Mouse (Mus musculus) gastrocnemius, adult 2 months (tissue): Measurements from ENCODE around the gene Tmem208. TPM values are rescaled to one million over a fixed set of nuclear protein-coding genes. Genes with fewer than 3 reads are reported as not detected.

ENCODE experiments used
- DNase-seq: peaks from one replicate; pipeline ENCODE4 v3.0.0; 2022
- H3K27ac ChIP-seq: fragments of 200-600 bp; 2 replicates; pipeline ENCODE4 v1.8.1; 2022; ENCODE audit warnings: mild to moderate bottlenecking
- H3K4me3 ChIP-seq: fragments of 200-600 bp; 2 replicates; pipeline ENCODE4 v1.8.1; 2022; ENCODE audit warnings: mild to moderate bottlenecking, moderate library complexity
- CTCF ChIP-seq: fragments of 200-600 bp; IDR thresholded peaks from 2 replicates; pipeline ENCODE4 v1.8.1; 2022; ENCODE audit warnings: antibody characterized with exemption, mild to moderate bottlenecking, moderate library complexity
- intact Hi-C: fragments of 180-260 bp; cut with DNase I; formaldehyde crosslinking; loops from one replicate; pipeline ENCODE4 v1.15.1; 2025
- microRNA-seq: library from miRNA; unstranded; fragments of <30 nt; microRNA quantifications from one replicate; pipeline ENCODE4 v1.2.0, GENCODE M21; 2021
- total RNA-seq, 2 experiments: library from RNA; stranded (reverse); gene quantifications; 2 replicates each; pipeline ENCODE4 v1.2.3; 2021

The Tmem208 gene
- total RNA-seq, 2 experiments from 2014 or later, result 20.1 to 24.6 TPM

- no peak for TF ChIP-seq CTCF
- peak; percentile 26 for DNase-seq
- H3K4me3 ChIP-seq, result no peak overlapping the region
- no peak overlapping the region for H3K27ac ChIP-seq
- intact Hi-C loops, result no loop called here
These were observed 54.2 kb downstream of the Tmem208 start for GRCm38 (mm10) chr8:105380308-105380707.

- H3K27ac ChIP-seq, result no peak overlapping the region
These were observed 57.9 kb downstream of the Tmem208 start for GRCm38 (mm10) chr8:105384070-105384469.

More at GRCm38 (mm10) chr8:105384070-105384469, 57.9 kb downstream of the Tmem208 start:
- intact Hi-C loops, result no loop called here
- peak; percentile 3 for DNase-seq
- TF ChIP-seq CTCF, result peak; percentile 9; the same call in 1 of the 2 replicates
- H3K4me3 ChIP-seq, result no peak overlapping the region

Small RNAs within 50 kb of the gene (microRNA-seq; reads per million reads assigned to microRNA genes)
- gene Gm27320 (not detected), gene Mir328 (931 reads per million, percentile 76 among the genes with 10 or more reads in this experiment)

Other genes starting within 250 kb of the Tmem208 start
- gene Ces3b, start 242.6 kb upstream of the Tmem208 start, total RNA-seq, result not detected
- not detected for gene Ces4a, start 194.6 kb upstream of the Tmem208 start, total RNA-seq
- gene Cbfb, start 155.7 kb upstream of the Tmem208 start, total RNA-seq, result 10 to 100 TPM; 58.9 to 76.8 TPM
- gene D230025D16Rik, start 101.2 kb upstream of the Tmem208 start, total RNA-seq, result 10 to 100 TPM; 28.1 to 33.1 TPM
- 1 to 10 TPM; 1.8 to 3.5 TPM for gene B3gnt9, start 71.2 kb upstream of the Tmem208 start, total RNA-seq
- gene Tradd, start 61.7 kb upstream of the Tmem208 start, total RNA-seq, result 1 to 10 TPM; 2.4 to 2.9 TPM
- gene Fbxl8, start 61.7 kb upstream of the Tmem208 start, total RNA-seq, result 1 to 10 TPM; 1.0 to 1.1 TPM
- gene Hsf4, start 56.6 kb upstream of the Tmem208 start, total RNA-seq, result 1 to 10 TPM; 6.1 to 8.4 TPM
- 10 to 100 TPM; 27.9 to 32.4 TPM for gene Nol3, start 50.2 kb upstream of the Tmem208 start, total RNA-seq
- under 1 TPM; 0.33 to 0.98 TPM for gene 4931428F04Rik, start 36.5 kb upstream of the Tmem208 start, total RNA-seq
- gene Exoc3l, start 30.3 kb upstream of the Tmem208 start, total RNA-seq, result 1 to 10 TPM in 1 of 2 experiments, under 1 TPM in 1; 0.84 to 2.3 TPM
- gene E2f4, start 28.7 kb upstream of the Tmem208 start, total RNA-seq, result 10 to 100 TPM; 26.8 to 29.7 TPM
- 1 to 10 TPM; 1.2 to 1.6 TPM for gene Elmo3, start 20.8 kb upstream of the Tmem208 start, total RNA-seq
- gene Lrrc29, start 76 bp upstream of the Tmem208 start, total RNA-seq, result 1 to 10 TPM in 1 of 2 experiments, under 1 TPM in 1; 0.99 to 1.3 TPM
- 10 to 100 TPM; 17.5 to 23.4 TPM for gene Fhod1, start 21.6 kb downstream of the Tmem208 start, total RNA-seq
- gene Slc9a5, start 22.5 kb downstream of the Tmem208 start, total RNA-seq, result under 1 TPM; 0.45 to 0.92 TPM
- not detected for gene Plekhg4, start 46.9 kb downstream of the Tmem208 start, total RNA-seq
- gene Kctd19, start 87.1 kb downstream of the Tmem208 start, total RNA-seq, result under 1 TPM in 1 of 2 experiments, not detected in 1; 0.23 TPM
- gene Lrrc36, start 87.2 kb downstream of the Tmem208 start, total RNA-seq, result under 1 TPM; 0.64 to 0.73 TPM
- gene Tppp3, start 145.2 kb downstream of the Tmem208 start, total RNA-seq, result 10 to 100 TPM; 52.8 to 53.4 TPM
- 10 to 100 TPM in 1 of 2 experiments, 1 to 10 TPM in 1; 9.6 to 11.2 TPM for gene Zdhhc1, start 170.5 kb downstream of the Tmem208 start, total RNA-seq
- not detected for gene Hsd11b2, start 192.4 kb downstream of the Tmem208 start, total RNA-seq
- 10 to 100 TPM; 40.3 to 41.6 TPM for gene Atp6v0d1, start 239.7 kb downstream of the Tmem208 start, total RNA-seq